Mouse (Mus musculus) kidney, postnatal 4 days (tissue): Measurements from ENCODE around the gene Ftcd.

Experiments used
- DNase-seq, 2 experiments: peaks; one replicate each; pipeline ENCODE4 v3.0.0; 2021; ENCODE audit warnings: mixed read lengths in 2 of 2

Ftcd gene

DNA sequence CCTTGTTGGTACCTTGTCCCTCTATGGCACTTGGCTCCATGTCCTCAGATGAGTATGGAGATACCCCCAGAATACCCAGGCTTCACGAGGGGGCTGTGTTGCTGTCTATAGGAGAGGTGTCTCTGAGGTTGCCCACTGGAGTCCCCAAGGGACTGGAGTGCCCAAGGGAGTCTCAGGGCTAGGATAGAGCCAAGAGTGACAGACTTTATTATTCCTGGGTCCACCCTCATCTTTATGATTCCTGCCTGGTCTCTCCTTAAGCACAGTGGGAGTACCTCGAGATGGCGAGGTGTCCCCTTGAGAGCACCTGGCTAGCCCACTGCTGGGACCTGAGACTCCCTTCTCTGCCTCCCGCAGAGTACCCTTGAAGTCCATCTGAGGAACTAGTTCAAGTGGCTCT lies 47.0 kb downstream of the Ftcd start:
- DNase-seq = no peak

DNA sequence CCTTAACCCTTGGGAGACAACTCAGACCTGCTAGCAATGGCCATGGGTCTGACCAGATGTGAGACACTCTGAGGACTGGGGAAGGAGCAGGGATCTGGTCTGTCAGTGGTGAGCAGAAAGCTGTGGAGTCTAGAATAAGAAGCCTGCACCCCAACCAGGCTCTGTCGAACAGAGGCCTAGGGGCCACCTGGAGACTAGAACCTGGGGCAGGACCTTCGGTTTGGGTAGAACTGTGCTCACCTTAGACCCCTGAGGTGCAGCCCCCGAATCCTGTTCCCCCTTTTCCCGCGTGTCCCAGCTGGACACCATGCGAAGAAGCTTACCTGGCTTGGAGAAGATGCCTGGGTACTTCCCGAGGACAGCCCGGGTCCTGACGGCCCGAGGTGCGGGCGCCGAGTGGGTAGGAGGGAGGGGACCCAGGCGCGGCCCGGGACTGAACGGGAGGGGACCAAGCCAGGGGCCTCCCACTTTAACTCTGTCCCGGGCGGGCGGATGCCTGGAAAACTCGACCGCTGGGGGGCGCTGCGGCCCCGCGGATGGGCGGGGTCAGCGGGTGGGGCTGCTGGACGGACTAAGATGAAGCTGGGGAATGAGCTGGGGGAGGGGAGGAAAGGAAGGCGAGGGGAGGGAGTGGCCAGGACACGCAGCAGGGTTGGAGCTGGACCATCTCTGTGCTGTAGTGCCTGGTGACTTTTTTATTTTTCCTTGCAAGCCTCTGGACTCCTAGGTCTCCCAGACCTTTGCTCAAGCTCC lies 47.7 kb downstream of the Ftcd start, which contains the start of gene Col6a2:
Gene Col6a2, minus strand, starts transcription at position 703 of the 753 bp plus-strand sequence.
- peak; percentile 96 for DNase-seq

DNA sequence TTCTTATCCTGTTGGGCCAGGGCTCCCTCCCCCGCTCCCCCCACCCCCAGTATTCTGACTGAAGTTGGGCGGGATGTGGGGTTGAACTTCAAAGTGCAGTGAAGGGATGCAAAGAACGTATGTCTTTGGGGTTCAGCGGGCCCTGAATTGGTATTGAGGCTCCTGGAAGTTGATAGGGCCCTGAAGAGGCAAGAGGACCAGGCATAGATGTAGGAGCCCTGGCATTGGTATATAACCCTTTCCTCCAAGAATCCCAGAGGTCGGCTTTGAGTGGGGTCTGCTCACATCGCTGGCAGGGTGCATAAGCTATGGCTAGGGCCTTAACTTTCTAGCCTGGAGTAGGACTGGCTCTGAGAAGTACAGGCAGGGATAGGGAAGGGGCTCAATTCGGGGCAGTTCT lies 48.3 kb downstream of the Ftcd start:
- no peak for DNase-seq

DNA sequence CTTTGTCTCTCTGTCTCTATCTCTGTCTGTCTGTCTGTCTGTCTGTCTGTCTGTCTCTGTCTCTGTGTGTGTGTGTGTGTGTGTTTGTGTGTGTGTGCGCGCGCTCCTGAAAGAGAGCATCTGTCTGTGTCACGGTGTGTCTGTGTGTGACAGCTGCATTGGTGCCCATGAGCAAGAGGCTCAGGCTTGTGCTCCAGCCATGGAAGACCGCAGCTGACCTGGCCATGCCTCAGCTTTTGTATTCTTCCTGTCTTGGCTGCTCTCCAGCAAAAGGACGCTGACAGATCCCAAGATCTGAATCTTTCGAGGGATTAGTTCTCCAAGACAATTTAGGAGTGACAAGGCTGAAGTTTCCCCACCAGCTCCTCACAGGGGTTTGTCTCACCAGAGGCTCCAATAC lies 49.5 kb downstream of the Ftcd start:
- DNase-seq = peak in 1 of 2 experiments; percentile 27

DNA sequence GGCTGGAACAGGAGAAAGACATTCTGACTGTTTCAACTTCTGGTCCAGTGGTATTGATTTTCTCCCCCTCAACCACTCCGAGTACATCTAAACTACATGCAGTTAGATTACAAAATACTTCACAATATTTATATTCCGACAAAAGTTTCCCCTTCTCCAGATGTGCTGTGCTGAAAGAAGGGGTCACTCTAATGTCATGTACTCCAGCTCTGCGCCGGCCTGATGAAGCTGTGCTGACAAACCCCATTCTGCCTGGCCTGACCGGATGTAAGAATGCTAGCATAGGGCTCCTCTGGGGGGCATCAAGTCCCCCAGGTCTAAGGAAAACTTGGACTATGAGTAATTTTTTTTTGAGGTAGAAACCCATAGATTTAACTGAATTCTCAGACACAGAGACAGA lies 52.3 kb downstream of the Ftcd start:
- DNase-seq = no peak

DNA sequence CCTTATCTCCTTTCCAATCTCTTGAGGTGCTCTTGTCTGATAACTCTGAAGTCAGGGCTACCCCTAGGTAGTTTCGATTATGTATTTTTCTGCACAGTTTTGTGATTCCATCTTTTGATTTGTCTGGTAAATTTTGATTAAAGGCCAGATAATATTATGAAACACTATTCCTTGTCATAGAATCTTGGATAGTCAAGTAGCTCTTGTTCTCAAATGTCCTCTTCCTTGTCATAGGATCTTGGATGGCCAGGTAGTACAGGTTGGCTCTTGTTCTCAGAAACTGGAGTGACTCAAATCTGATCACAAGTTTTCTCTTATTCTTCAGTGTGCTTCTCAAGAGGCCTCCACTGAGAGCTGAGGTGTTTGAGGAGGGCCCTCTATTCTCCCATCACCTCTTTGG lies 55.2 kb downstream of the Ftcd start:
- no peak for DNase-seq

DNA sequence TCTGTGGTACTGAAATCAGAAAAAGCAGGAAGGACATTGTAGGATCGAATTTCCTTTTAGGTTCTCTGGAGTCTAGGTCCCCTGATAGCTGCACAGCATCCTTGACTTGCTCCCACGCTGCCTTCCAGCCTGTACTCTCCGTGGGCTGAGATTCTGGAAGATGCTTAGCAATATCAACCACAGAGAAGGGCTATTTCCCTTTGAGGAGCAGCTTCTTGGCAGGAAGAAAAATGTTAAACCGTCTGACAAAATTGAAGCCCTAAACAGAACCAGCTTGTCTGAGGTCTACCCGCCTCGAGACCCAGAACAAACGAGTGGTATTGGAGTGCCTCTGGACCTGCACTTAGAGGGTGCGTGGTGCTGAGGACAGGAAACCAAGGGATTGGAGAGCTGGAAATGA lies 57.2 kb downstream of the Ftcd start:
- no peak for DNase-seq

DNA sequence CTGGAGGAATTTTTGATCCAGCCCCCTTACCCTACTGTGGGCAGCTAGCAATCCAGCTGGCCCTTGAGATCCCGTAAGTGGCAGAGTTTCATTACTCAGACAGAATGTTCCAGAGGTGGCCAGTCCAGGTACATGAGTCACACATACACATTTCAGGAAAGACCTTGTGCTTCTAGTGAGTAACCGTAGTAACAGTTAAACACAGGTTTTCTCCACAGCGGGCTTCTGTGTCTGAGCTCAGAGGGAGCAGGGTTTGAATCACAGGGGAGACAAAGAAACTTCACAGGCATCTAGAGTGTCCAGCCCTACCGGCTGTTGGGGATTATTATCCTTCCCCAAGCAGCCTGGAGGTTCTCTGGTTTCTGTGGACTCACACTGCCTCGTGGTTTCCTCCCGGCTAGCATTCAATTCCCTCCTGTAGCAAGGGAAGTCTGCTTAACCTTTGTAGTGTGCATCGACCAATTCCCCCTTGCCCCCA lies 58.7 kb downstream of the Ftcd start:
- no peak for DNase-seq

DNA sequence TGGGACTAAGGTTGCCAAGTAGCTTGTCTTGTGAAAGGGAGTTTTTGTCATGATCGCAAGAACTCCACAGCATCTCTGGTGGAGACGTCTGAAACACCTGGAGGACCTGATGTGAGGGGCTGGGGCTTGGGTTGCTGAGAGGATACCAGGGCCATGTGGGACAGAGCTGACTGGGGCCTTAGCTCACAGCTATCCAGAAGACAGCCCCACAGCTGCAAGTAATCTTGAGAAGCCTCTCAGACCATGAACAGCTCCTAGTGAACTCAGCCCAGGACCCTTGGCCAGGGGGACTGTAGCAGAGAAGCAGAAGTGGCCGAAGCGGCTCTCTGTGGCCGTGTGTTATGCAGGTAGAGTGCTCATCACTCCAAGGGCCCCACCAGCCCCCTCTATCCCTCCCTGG lies 59.1 kb downstream of the Ftcd start:
- DNase-seq = no peak

DNA sequence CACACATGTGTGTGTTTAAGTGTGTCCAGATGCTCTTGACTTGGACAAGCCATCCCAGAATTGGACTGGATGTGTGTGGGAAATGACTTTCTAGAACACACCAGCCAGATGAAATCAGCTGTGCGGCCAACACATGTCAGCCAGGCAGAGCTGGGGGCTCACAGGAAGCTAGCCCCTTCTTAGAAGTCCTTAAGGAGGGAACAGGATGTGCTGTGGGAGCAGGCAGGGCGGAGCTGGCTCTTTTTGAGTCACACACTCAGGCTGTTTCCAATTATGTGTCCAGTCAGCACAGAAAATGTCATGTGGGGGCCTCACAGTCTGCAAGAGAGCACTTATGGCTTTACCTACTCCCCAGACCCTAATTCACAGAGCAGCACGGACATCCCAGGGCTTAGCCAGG lies 60.6 kb downstream of the Ftcd start:
- DNase-seq = peak; percentile 52 to 70

DNA sequence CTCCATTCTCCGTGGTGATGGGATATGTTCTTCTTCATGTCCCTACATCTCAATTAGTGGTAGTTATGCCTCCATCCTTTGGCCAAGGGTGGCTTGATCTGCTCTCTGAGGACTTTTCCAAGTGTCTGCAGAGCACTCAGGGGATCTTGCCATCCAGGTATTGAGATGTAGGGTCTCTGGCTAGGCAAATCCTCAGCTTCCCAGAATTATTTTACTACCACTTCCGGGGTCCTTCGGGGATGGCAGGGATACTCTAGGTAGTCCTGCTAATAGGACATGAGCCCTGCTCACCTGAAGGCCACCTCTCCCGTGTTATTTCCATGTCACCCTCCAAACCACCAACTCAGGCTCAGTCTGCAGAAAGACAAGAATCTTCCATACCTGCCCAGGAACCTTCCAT lies 61.2 kb downstream of the Ftcd start:
- no peak for DNase-seq
